Mouse (Mus musculus): ENCODE measurements around the gene Treh.

Treh gene

GRCm38 (mm10) chr9:44716997-44717821, 44.2 kb downstream of the Treh start:
- DNase-seq (ENCODE audit: low spot score): no peak

GRCm38 (mm10) chr9:44717822-44718242, 44.8 kb downstream of the Treh start:
- DNase-seq (ENCODE audit: low spot score): no peak

- DNase-seq (ENCODE audit: low spot score): peak; percentile 40
Observed at GRCm38 (mm10) chr9:44718937-44719631, 46.1 kb downstream of the Treh start.

GRCm38 (mm10) chr9:44719632-44720357, 46.8 kb downstream of the Treh start:
- DNase-seq (ENCODE audit: low spot score): no peak

GRCm38 (mm10) chr9:44720358-44721153, 47.5 kb downstream of the Treh start:
- DNase-seq (ENCODE audit: low spot score): no peak

- DNase-seq (ENCODE audit: low spot score): peak; percentile 92
Observed at GRCm38 (mm10) chr9:44721154-44721876, 48.3 kb downstream of the Treh start.

GRCm38 (mm10) chr9:44721877-44722186, 48.8 kb downstream of the Treh start:
- no peak for DNase-seq (ENCODE audit: low spot score)

GRCm38 (mm10) chr9:44722575-44722974, 49.5 kb downstream of the Treh start:
- DNase-seq (ENCODE audit: low spot score): no peak

- peak; percentile 45 for DNase-seq (ENCODE audit: low spot score)
Observed at GRCm38 (mm10) chr9:44723008-44723407, 50.0 kb downstream of the Treh start.

- no peak for DNase-seq (ENCODE audit: low spot score)
Observed at GRCm38 (mm10) chr9:44723521-44724041, 50.5 kb downstream of the Treh start.

GRCm38 (mm10) chr9:44724223-44724622, 51.2 kb downstream of the Treh start:
- DNase-seq (ENCODE audit: low spot score): peak; percentile 77

GRCm38 (mm10) chr9:44724665-44725064, 51.6 kb downstream of the Treh start:
- no peak for DNase-seq (ENCODE audit: low spot score)

- no peak for DNase-seq (ENCODE audit: low spot score)
Observed at GRCm38 (mm10) chr9:44726431-44727146, 53.6 kb downstream of the Treh start.

- DNase-seq (ENCODE audit: low spot score): no peak
Observed at GRCm38 (mm10) chr9:44727441-44727840, 54.4 kb downstream of the Treh start.

- no peak for DNase-seq (ENCODE audit: low spot score)
Observed at GRCm38 (mm10) chr9:44732130-44732549, 59.1 kb downstream of the Treh start.

- DNase-seq (ENCODE audit: low spot score): no peak
Observed at GRCm38 (mm10) chr9:44732921-44733530, 60.0 kb downstream of the Treh start.

- DNase-seq (ENCODE audit: low spot score): peak; percentile 78
Observed at GRCm38 (mm10) chr9:44733671-44734523, 60.9 kb downstream of the Treh start.

GRCm38 (mm10) chr9:44734524-44735494, 61.8 kb downstream of the Treh start, which contains the start of gene Phldb1:
Gene Phldb1, minus strand, starts transcription at chr9:44735198.
- peak; percentile 79 for DNase-seq (ENCODE audit: low spot score)

All from urinary bladder, postnatal 14 days (tissue).